Mouse (Mus musculus): ENCODE measurements around the gene Llgl2. TPM values are rescaled to one million over a fixed set of nuclear protein-coding genes. Genes with fewer than 3 reads are reported as not detected.

The Llgl2 gene
- total and polyA plus RNA-seq, 3 experiments = 3.8 to 12.3 (median 9.2) TPM

DNA sequence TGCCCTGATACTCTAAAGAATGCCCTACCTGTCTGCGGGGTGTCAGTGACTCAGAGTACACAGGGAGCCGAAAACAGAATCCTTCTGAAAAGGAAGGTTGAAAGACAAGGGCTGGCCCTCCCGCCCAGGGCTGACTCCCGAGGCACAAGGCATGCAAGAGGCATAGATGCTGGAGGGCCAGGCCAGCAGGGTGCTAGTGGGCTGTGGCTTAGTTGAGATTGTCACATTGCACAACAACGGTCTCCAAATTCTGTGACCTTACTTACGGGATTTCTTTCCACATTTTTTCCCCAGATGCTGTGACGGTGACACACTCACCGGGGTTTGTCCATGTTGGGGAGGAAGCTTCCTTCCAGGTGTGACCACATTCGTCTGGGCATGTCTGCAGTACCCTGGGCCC, 46.9 kb upstream of the Llgl2 start:
- DNase-seq (ENCODE audit: extremely low read depth) = no peak
- Histone ChIP-seq H3K4me3 (replicated peaks in 1 of 3; ENCODE audit: low read depth in 2 of 3, low read length in 2 of 3, poor library complexity in 1 of 3) (no peak overlapping the region), H3K36me3 (replicated peaks in 1 of 2; ENCODE audit: control insufficient read depth in 1 of 2, insufficient read depth in 1 of 2, low read length in 1 of 2) (peaks cover 0 to 40% of the 10 kb centered on the region in 2 experiments), H3K79me2 (replicated peaks; ENCODE audit: control insufficient read depth, extremely low read depth, insufficient read depth, poor library complexity, severe bottlenecking) (no peaks in the 10 kb centered on the region), H3K27me3 (replicated peaks) (no peaks in the 10 kb centered on the region), H3K4me1 (ENCODE audit: control insufficient read depth in 1 of 2, insufficient read depth in 2 of 2) (peaks cover 5 to 19% of the 10 kb centered on the region in 2 experiments; a peak in 2 of 4 replicates), H3K27ac (ENCODE audit: insufficient read depth, low read depth) (no peak overlapping the region), H3K9ac (ENCODE audit: insufficient read depth, low read depth) (no peak overlapping the region), H3K9me3 (replicated peaks; ENCODE audit: low read length) (no peaks in the 10 kb centered on the region), H3K4me2 (ENCODE audit: insufficient read depth, low read depth, poor library complexity, severe bottlenecking) (no peak overlapping the region)
- in situ Hi-C loops (cut with MboI; ENCODE audit: low pct_ligation_motif_present, low pct_unique_long_range_greater_than_20kb, low sequenced_read_pairs) = no loop called here
- TF ChIP-seq ELF1 (IDR thresholded peaks at IDR 0.05; ENCODE audit: low read depth, low read length) = no peak
- TF ChIP-seq SMC3 (IDR thresholded peaks at IDR 0.05; ENCODE audit: low read depth, low read length) = no peak
- TF ChIP-seq EP300 (IDR thresholded peaks at IDR 0.05; ENCODE audit: low read length) = no peak
- no peak for TF ChIP-seq JUND (conservative IDR thresholded peaks at IDR 0.05; ENCODE audit: low read depth, low read length)
- TF ChIP-seq NELFE (IDR thresholded peaks at IDR 0.05; ENCODE audit: low read depth, low read length) = no peak
- dilution Hi-C loops (cut with MboI; ENCODE audit: extremely low pct_ligation_motif_present, extremely low pct_unique_long_range_greater_than_20kb, low sequenced_read_pairs) = no loop called here

DNA sequence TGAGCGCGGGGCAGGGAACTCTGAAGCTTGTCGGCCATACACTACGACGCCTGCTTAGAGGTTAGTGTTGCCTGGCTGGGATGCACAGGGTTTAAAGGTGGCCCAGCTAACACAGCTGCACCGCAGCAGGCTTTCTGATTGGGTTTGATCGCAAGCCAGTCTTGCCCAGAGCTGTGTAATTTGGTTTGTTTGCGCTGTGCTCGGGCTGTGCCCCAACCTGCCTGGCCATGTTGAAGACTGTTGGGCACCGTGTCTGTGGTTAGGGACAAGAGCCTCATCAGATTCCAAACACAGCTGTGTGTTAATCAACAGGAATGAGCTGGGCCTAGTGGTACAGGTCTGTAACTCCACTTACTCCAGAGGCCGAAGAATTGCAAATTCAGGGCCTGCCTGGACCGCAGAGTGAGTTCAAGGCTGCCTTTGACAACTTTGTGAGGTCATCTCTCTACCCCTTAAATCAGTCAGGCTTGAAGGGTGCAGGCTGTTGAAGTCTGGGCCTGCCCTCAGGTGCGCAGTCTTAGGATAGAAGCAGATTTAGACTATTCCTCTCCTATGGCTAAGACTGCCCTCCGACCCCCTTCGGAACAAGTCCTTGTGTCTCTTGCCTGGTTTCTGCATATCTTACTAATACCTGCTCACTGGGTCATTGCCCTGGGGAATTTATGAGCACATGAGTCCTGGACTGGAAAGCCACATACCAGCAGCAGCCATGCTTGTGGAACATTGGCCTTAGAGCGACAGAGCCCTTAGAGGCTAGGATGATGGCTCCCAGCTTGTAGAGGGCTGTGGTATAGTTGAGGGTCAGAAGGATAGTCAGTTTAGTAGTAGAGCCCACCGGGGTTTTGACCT, 46.1 kb upstream of the Llgl2 start:
- Histone ChIP-seq H3K27ac (ENCODE audit: insufficient read depth, low read depth) (no peak overlapping the region), H3K79me2 (replicated peaks; ENCODE audit: control insufficient read depth, extremely low read depth, insufficient read depth, poor library complexity, severe bottlenecking) (no peaks in the 10 kb centered on the region), H3K36me3 (replicated peaks in 1 of 2; ENCODE audit: control insufficient read depth in 1 of 2, insufficient read depth in 1 of 2, low read length in 1 of 2) (peaks cover 0 to 42% of the 10 kb centered on the region in 2 experiments), H3K9me3 (replicated peaks; ENCODE audit: low read length) (no peaks in the 10 kb centered on the region), H3K27me3 (replicated peaks) (no peaks in the 10 kb centered on the region), H3K4me3 (replicated peaks in 1 of 3; ENCODE audit: low read depth in 2 of 3, low read length in 2 of 3, poor library complexity in 1 of 3) (no peak overlapping the region), H3K9ac (ENCODE audit: insufficient read depth, low read depth) (no peak overlapping the region), H3K4me1 (ENCODE audit: control insufficient read depth in 1 of 2, insufficient read depth in 2 of 2) (peaks cover 5 to 19% of the 10 kb centered on the region in 2 experiments; a peak in 2 of 4 replicates), H3K4me2 (ENCODE audit: insufficient read depth, low read depth, poor library complexity, severe bottlenecking) (no peak overlapping the region)
- TF ChIP-seq CHD2 (IDR thresholded peaks at IDR 0.05; ENCODE audit: low read length) (no peak), USF1 (IDR thresholded peaks at IDR 0.05; ENCODE audit: low read depth, low read length) (no peak), PAX5 (IDR thresholded peaks at IDR 0.05; ENCODE audit: low read length) (no peak), E2F4 (IDR thresholded peaks at IDR 0.05; ENCODE audit: insufficient replicate concordance, low read depth, low read length) (no peak), CTCF (conservative IDR thresholded peaks at IDR 0.05 in 1 of 2, IDR thresholded peaks at IDR 0.05 in 1 of 2; ENCODE audit: low read depth in 2 of 2, low read length in 2 of 2) (no peak), NRF1 (IDR thresholded peaks at IDR 0.05; ENCODE audit: low read depth, low read length) (no peak), ZC3H11A (IDR thresholded peaks at IDR 0.05; ENCODE audit: low read depth, low read length) (no peak)
- dilution Hi-C loops (cut with MboI; ENCODE audit: extremely low pct_ligation_motif_present, extremely low pct_unique_long_range_greater_than_20kb, low sequenced_read_pairs) = no loop called here
- DNase-seq (ENCODE audit: extremely low read depth) = peak; percentile 24
- in situ Hi-C loops (cut with MboI; ENCODE audit: low pct_ligation_motif_present, low pct_unique_long_range_greater_than_20kb, low sequenced_read_pairs) = no loop called here

DNA sequence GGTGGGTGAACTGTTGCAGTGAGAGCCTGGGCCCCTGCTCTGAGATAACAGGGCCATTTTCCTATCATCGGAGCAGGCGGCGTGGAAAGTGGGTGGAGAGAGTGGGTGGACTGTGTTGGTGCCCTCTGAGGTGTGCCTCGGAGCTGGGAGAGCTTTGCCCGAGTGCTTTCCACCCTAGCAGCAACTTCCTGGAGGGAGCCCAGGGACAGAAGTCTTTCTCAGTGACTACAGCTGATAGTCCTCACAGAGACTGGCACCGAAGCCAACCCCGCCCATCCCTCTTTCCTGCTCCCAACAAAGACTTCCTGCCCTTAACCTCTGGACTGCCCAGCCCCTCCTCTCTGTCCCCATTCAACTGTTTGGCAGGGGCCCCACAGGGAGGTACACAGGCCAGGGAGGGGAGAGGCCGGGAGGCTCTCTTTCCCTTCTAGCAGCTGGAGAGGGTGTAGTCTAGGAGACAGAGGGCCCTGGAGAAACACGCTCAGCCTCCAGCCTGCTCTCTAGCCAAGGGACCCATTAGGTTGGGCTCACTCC, 44.7 kb upstream of the Llgl2 start:
- in situ Hi-C loops (cut with MboI; ENCODE audit: low pct_ligation_motif_present, low pct_unique_long_range_greater_than_20kb, low sequenced_read_pairs) (no loop called here), dilution Hi-C loops (cut with MboI; ENCODE audit: extremely low pct_ligation_motif_present, extremely low pct_unique_long_range_greater_than_20kb, low sequenced_read_pairs) (no loop called here)
- Histone ChIP-seq H3K4me3 (replicated peaks in 1 of 3; ENCODE audit: low read depth in 2 of 3, low read length in 2 of 3, poor library complexity in 1 of 3) (no peak overlapping the region), H3K27ac (ENCODE audit: insufficient read depth, low read depth) (no peak overlapping the region), H3K27me3 (replicated peaks) (no peaks in the 10 kb centered on the region), H3K79me2 (replicated peaks; ENCODE audit: control insufficient read depth, extremely low read depth, insufficient read depth, poor library complexity, severe bottlenecking) (no peaks in the 10 kb centered on the region), H3K9ac (ENCODE audit: insufficient read depth, low read depth) (no peak overlapping the region), H3K9me3 (replicated peaks; ENCODE audit: low read length) (no peaks in the 10 kb centered on the region), H3K4me2 (ENCODE audit: insufficient read depth, low read depth, poor library complexity, severe bottlenecking) (no peak overlapping the region), H3K4me1 (ENCODE audit: control insufficient read depth in 1 of 2, insufficient read depth in 2 of 2) (peaks cover 5 to 19% of the 10 kb centered on the region in 2 experiments; a peak in 2 of 4 replicates), H3K36me3 (replicated peaks in 1 of 2; ENCODE audit: control insufficient read depth in 1 of 2, insufficient read depth in 1 of 2, low read length in 1 of 2) (peaks cover 0 to 41% of the 10 kb centered on the region in 2 experiments)
- no peak for DNase-seq (ENCODE audit: extremely low read depth)
- TF ChIP-seq ETS1 (conservative IDR thresholded peaks at IDR 0.05; ENCODE audit: low read depth, low read length) (no peak), CHD2 (IDR thresholded peaks at IDR 0.05; ENCODE audit: low read length) (no peak), ZNF384 (IDR thresholded peaks at IDR 0.05; ENCODE audit: low read depth, low read length) (no peak), MXI1 (IDR thresholded peaks at IDR 0.05; ENCODE audit: low read depth, low read length) (no peak), EP300 (IDR thresholded peaks at IDR 0.05; ENCODE audit: low read length) (no peak), NRF1 (IDR thresholded peaks at IDR 0.05; ENCODE audit: low read depth, low read length) (no peak), MEF2A (IDR thresholded peaks at IDR 0.05; ENCODE audit: borderline replicate concordance, low read depth, low read length) (no peak), TBP (conservative IDR thresholded peaks at IDR 0.05; ENCODE audit: low read depth, low read length) (no peak), ZMIZ1 (IDR thresholded peaks at IDR 0.05; ENCODE audit: low read depth, low read length) (no peak), PAX5 (IDR thresholded peaks at IDR 0.05; ENCODE audit: low read length) (no peak), NELFE (IDR thresholded peaks at IDR 0.05; ENCODE audit: low read depth, low read length) (no peak), IRF4 (IDR thresholded peaks at IDR 0.05; ENCODE audit: low read depth, low read length) (no peak), CHD1 (IDR thresholded peaks at IDR 0.05; ENCODE audit: low read depth, low read length) (no peak), KAT2A (IDR thresholded peaks at IDR 0.05; ENCODE audit: insufficient replicate concordance, low read length) (no peak), JUN (IDR thresholded peaks at IDR 0.05; ENCODE audit: insufficient read depth, low read depth, low read length) (no peak)
